Mouse (Mus musculus) forebrain, embryonic 13.5 days (tissue): Measurements from ENCODE around the gene Olfr15. TPM values are rescaled to one million over a fixed set of nuclear protein-coding genes. Genes with fewer than 3 reads are reported as not detected.

Experiments
- ATAC-seq: fragments of 200-750 bp; cut with Nextera tagmentation; 2 replicates; pipeline ENCODE4 v1.8.0; 2017
- H3K27ac ChIP-seq: fragments of 300-500 bp; sonication (generic); 2 replicates; pipeline ENCODE4 v1.5.1; 2015; ENCODE audit warnings: inconsistent platforms, mild to moderate bottlenecking, moderate library complexity
- H3K27me3 ChIP-seq: fragments of 300-500 bp; sonication (generic); 2 replicates; pipeline ENCODE4 v1.6.1; 2015; ENCODE audit warnings: mild to moderate bottlenecking, inconsistent platforms
- H3K36me3 ChIP-seq: fragments of 300-500 bp; sonication (generic); 2 replicates; pipeline ENCODE4 v1.6.1; 2015; ENCODE audit warnings: mild to moderate bottlenecking, inconsistent platforms; ENCODE audit not compliant: poor library complexity, severe bottlenecking
- H3K4me1 ChIP-seq: fragments of 300-500 bp; sonication (generic); 2 replicates; pipeline ENCODE4 v1.6.1; 2015; ENCODE audit warnings: inconsistent platforms
- H3K4me2 ChIP-seq: fragments of 300-500 bp; sonication (generic); 2 replicates; pipeline ENCODE4 v1.6.1; 2015; ENCODE audit warnings: inconsistent platforms, mild to moderate bottlenecking, moderate library complexity
- H3K4me3 ChIP-seq: fragments of 300-500 bp; sonication (generic); 2 replicates; pipeline ENCODE4 v1.5.1; 2015; ENCODE audit warnings: mild to moderate bottlenecking, inconsistent platforms
- H3K9ac ChIP-seq: fragments of 300-500 bp; sonication (generic); 2 replicates; pipeline ENCODE4 v1.6.1; 2015; ENCODE audit warnings: mild to moderate bottlenecking, inconsistent platforms
- H3K9me3 ChIP-seq: fragments of 300-500 bp; sonication (generic); replicated peaks from 2 replicates; pipeline ENCODE4 v1.6.1; 2016; ENCODE audit warnings: inconsistent platforms
- WGBS: fragments of 180-500 bp; shearing (Covaris S2); methylation state at CpG from one replicate; pipeline ENCODE4 v1.1.7; 2015; 5-methylcytosine and 5-hydroxymethylcytosine counted together
- polyA plus RNA-seq: library from polyadenylated mRNA; unstranded; fragments of >200 nt; fragmentation: Nextera tagmentation; extraction: Ambion mirVana; gene quantifications from 2 replicates; pipeline ENCODE4 v1.2.1, GENCODE M21; 2015

The Olfr15 gene
- polyA plus RNA-seq, 1 experiment from 2014 or later: not detected

DNA sequence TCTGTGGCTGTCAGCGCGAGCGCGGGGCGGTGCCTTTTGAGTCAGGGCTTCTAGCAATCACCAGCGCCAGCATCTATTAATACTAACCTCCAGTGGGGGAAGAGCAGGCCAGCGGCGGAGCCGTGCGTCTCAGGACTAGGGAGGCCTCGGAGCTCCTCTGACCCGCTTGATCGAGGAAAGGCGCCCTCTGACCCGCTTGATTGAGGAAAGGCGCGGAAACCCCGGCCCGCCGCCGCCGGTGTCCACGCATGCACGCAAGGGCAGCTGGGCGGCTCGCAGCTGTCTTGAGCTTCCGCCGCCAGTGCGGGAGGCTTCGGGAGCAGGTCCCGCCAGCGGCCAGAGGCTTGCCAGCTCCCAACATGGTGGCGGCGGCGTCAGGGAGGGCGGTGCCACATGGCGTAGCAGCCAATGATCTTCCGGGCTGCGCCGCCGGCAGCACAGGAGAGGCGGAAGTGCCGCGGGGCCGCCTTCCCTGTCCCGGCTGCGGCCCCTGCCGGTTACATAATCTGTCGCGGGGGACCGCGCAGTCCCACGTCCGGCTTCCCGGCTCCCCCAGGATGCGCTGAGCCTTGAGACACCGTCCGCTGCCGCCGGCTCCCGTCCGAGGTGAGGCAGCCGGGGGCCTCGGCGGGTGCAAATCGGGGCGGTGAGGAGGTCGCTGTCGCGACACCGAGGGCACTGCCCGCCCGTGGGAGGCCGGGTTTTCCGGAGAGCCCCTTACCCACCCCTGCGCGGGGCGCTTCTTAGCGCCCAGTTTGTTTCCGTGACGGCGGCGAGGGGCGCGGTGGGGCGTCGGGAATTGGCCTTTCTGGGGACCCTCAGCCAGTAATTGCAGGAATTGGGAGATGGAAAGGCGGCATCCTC lies 53.8 kb downstream of the Olfr15 start, which contains the start of the genes Zfp597 and Gm20695:
Gene Zfp597 (minus strand): TSS at position 361 of the 864 bp plus-strand sequence.
Gene Gm20695 (plus strand): TSS at position 448 of the 864 bp plus-strand sequence.
- whole genome bisulfite sequencing: under 1% methylated on average over 87 of the region's 88 CpGs

GRCm38 (mm10) chr16:3885065-3885670 lies 54.5 kb downstream of the Olfr15 start:
- ATAC-seq: peak; percentile 20
- H3K9ac ChIP-seq: peak overlapping the region; percentile 87
- peak overlapping the region; percentile 71 for H3K4me2 ChIP-seq
- H3K9me3 ChIP-seq: no peaks in the 10 kb centered on the region
- no peaks in the 10 kb centered on the region for H3K27me3 ChIP-seq
- H3K27ac ChIP-seq: peak overlapping the region; percentile 91
- WGBS: 4% methylated on average over 10 of the region's 10 CpGs
- H3K36me3 ChIP-seq: no peaks in the 10 kb centered on the region; the same call in 1 of the 2 replicates
- H3K4me3 ChIP-seq: peak overlapping the region; percentile 87
- peaks cover 22% of the 10 kb centered on the region for H3K4me1 ChIP-seq

More for the DNA sequence above, 53.8 kb downstream of the Olfr15 start, which contains the start of the genes Zfp597 and Gm20695:
- H3K27ac ChIP-seq: peak within 1 kb of the TSS; percentile 91
- H3K9ac ChIP-seq: peak within 1 kb of the TSS; percentile 87
- no peaks in the 10 kb centered on the region for H3K9me3 ChIP-seq
- peak within 1 kb of the TSS; percentile 87 for H3K4me3 ChIP-seq
- ATAC-seq: peak; percentile 100
- peak within 1 kb of the TSS; percentile 71 for H3K4me2 ChIP-seq
- peaks cover 3% of the 10 kb centered on the region for H3K36me3 ChIP-seq
- H3K27me3 ChIP-seq: no peaks in the 10 kb centered on the region
- H3K4me1 ChIP-seq: peaks cover 22% of the 10 kb centered on the region

DNA sequence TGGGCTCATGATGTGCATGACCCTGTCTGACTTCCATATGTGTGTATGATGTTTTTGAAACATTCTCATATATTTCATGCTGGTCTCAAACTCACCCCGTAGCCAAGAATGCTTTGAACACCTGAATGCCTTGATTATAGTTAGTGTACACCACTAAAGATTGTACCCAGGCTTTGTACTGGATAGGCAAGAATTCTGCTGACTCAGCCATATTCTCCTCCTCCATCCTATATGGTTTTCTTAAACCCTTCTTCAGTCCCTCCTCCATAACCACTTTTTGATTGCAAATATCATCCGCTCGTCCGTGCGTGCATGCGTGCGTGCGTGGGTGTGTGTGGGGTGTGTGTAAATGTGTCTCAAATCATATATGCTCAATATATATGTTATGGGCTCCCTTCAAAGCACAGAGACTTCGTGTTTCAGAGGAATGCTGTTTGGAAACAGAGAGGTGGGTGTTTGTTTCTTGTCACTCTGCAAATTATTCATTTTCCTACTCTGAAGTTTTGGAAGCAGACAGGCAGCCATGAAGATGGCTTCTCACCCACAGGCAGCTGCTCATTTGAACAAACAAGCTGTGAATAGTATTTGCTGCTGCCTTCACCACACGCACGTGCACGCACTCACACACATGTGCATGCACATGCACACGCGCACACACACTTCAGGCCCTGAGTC lies 61.1 kb downstream of the Olfr15 start:
- ATAC-seq: no peak
- no peak overlapping the region for H3K4me3 ChIP-seq
- no peaks in the 10 kb centered on the region for H3K9me3 ChIP-seq
- H3K27me3 ChIP-seq: no peaks in the 10 kb centered on the region
- H3K27ac ChIP-seq: no peak overlapping the region
- no peak overlapping the region for H3K4me2 ChIP-seq
- peaks cover 15% of the 10 kb centered on the region for H3K36me3 ChIP-seq
- no peaks in the 10 kb centered on the region for H3K4me1 ChIP-seq
- H3K9ac ChIP-seq: no peak overlapping the region
- 96% methylated on average over 14 of the region's 14 CpGs for WGBS

GRCm38 (mm10) chr16:3893739-3894138 lies 63.1 kb downstream of the Olfr15 start:
- Histone ChIP-seq H3K4me1 (no peaks in the 10 kb centered on the region), H3K9ac (no peak overlapping the region), H3K27me3 (no peaks in the 10 kb centered on the region), H3K27ac (no peak overlapping the region), H3K4me3 (no peak overlapping the region), H3K9me3 (no peaks in the 10 kb centered on the region), H3K36me3 (peaks cover 35% of the 10 kb centered on the region), H3K4me2 (no peak overlapping the region)
- ATAC-seq: no peak
- WGBS: 81% methylated on average over 3 of the region's 3 CpGs

Other genes starting within 250 kb of the Olfr15 start
- gene Olfr161, start 239.8 kb upstream of the Olfr15 start, polyA plus RNA-seq: not detected in 2 replicates
- gene Mefv, start 112.8 kb upstream of the Olfr15 start, polyA plus RNA-seq: not detected in 2 replicates
- gene Zfp263, start 86.8 kb upstream of the Olfr15 start, polyA plus RNA-seq: 57.0 and 59.2 TPM in 2 replicates
- 1.3 and 1.6 TPM in 2 replicates for gene Zfp174, start 16.4 kb downstream of the Olfr15 start, polyA plus RNA-seq
- gene Naa60, start 41.5 kb downstream of the Olfr15 start, polyA plus RNA-seq: 66.0 and 72.4 TPM in 2 replicates
- 9.6 and 10.8 TPM in 2 replicates for gene Zfp597, start 53.7 kb downstream of the Olfr15 start, polyA plus RNA-seq
- 3.9 and 5.7 TPM in 2 replicates for gene Gm20695, start 53.8 kb downstream of the Olfr15 start, polyA plus RNA-seq
- 7.9 and 9.7 TPM in 2 replicates for gene 1700037C18Rik, start 77.8 kb downstream of the Olfr15 start, polyA plus RNA-seq
- gene Cluap1, start 77.9 kb downstream of the Olfr15 start, polyA plus RNA-seq: 30.3 and 35.5 TPM in 2 replicates
- gene Nlrc3, start 145.8 kb downstream of the Olfr15 start, polyA plus RNA-seq: 0.78 and 0.81 TPM in 2 replicates
- gene Slx4, start 172.9 kb downstream of the Olfr15 start, polyA plus RNA-seq: 18.0 and 21.3 TPM in 2 replicates
- gene Dnase1, start 206.1 kb downstream of the Olfr15 start, polyA plus RNA-seq: 5.0 and 5.2 TPM in 2 replicates
- gene Trap1, start 246.9 kb downstream of the Olfr15 start, polyA plus RNA-seq: 54.2 and 59.0 TPM in 2 replicates